Comparison of ENCODE assay signal across 16 mouse cellular contexts in genomic region chr7:76371269-76371668, GRCm38 (mm10).
"Had no signal": no experiment of that assay in that cellular context is flagged by ENCODE, and none has a peak within 500 bp of the region (broad histone marks: within the 10 kb centered on the region; RNA-seq: fewer than 3 reads in every experiment).

No protein-coding gene starts in this region.

- ATAC-seq: midbrain, embryonic 16.5 days had no signal

- H3K4me3 ChIP-seq: midbrain, embryonic 12.5 days; myocyte; neural tube, embryonic 13.5 days; neural tube, embryonic 15.5 days had no signal

- H3K9ac ChIP-seq: lung, embryonic 14.5 days; midbrain, embryonic 12.5 days; neural tube, embryonic 13.5 days; neural tube, embryonic 15.5 days had no signal

- H3K4me2 ChIP-seq: lung, embryonic 14.5 days; midbrain, embryonic 12.5 days; neural tube, embryonic 13.5 days; neural tube, embryonic 15.5 days had no signal

- H3K4me1 ChIP-seq: midbrain, embryonic 12.5 days; neural tube, embryonic 13.5 days; neural tube, embryonic 15.5 days had no signal

- H3K27me3 ChIP-seq: midbrain, embryonic 12.5 days; neural tube, embryonic 13.5 days; neural tube, embryonic 15.5 days had no signal

- DNase-seq: lung, adult 18-20 months; lung, embryonic 14.5 days; lung, postnatal 10 days; lung, postnatal 4 days; midbrain, embryonic 14.5 days; retina, postnatal 1 day; right cerebral cortex, adult 18-20 months; spleen, adult 18-20 months; thymus, adult 18-20 months; thymus, postnatal 14 days; thymus, postnatal 36 days had no signal

- H3K9me3 ChIP-seq: midbrain, embryonic 12.5 days; neural tube, embryonic 13.5 days; neural tube, embryonic 15.5 days had no signal

- H3K36me3 ChIP-seq: midbrain, embryonic 12.5 days; neural tube, embryonic 13.5 days; neural tube, embryonic 15.5 days had no signal

- H3K27ac ChIP-seq: midbrain, embryonic 12.5 days; neural tube, embryonic 13.5 days; neural tube, embryonic 15.5 days had no signal
